16 mouse cellular contexts compared by ENCODE assay signal in genomic region chr3:122512725-122513375, GRCm38 (mm10).
A peak's percentile ranks its signal among the peaks of the same experiment; 100 is the strongest.
DNase-seq lines count a peak whose midpoint lies in the region; ATAC-seq and TF ChIP-seq lines count a peak whose summit lies in the region.
"Had no signal": no experiment of that assay in that cellular context is flagged by ENCODE, and none has a peak within 500 bp of the region (broad histone marks: within the 10 kb centered on the region; RNA-seq: fewer than 3 reads in every experiment).

No protein-coding gene starts in this region.

- H3K27me3 ChIP-seq in kidney, embryonic 16.5 days (ENCODE audit: insufficient read depth, low read length), result no peaks in the 10 kb centered on the region
- no peaks in the 10 kb centered on the region for H3K27me3 ChIP-seq in intestine, embryonic 16.5 days (replicated peaks; ENCODE audit: control insufficient read depth, insufficient read depth, low read length)
- H3K27me3 ChIP-seq in small intestine, adult 2 months (ENCODE audit: control insufficient read depth, insufficient read depth, low read length), result no peaks in the 10 kb centered on the region
- H3K27me3 ChIP-seq: hindbrain, embryonic 13.5 days had no signal

- no peaks in the 10 kb centered on the region for H3K36me3 ChIP-seq in kidney, embryonic 16.5 days (ENCODE audit: insufficient read depth, low read length)
- no peaks in the 10 kb centered on the region for H3K36me3 ChIP-seq in intestine, embryonic 16.5 days (ENCODE audit: control insufficient read depth, insufficient read depth, low read length)
- H3K36me3 ChIP-seq in small intestine, adult 2 months (ENCODE audit: control insufficient read depth, insufficient read depth, low read length), result peaks cover 32% of the 10 kb centered on the region
- H3K36me3 ChIP-seq: hindbrain, embryonic 13.5 days had no signal

- WGBS in kidney, embryonic 16.5 days, result 91% methylated on average over 16 of the region's 16 CpGs
- 73% methylated on average over 16 of the region's 16 CpGs for WGBS in intestine, embryonic 16.5 days
- WGBS in large intestine, adult 2 months, result 36% methylated on average over 16 of the region's 16 CpGs
- 29% methylated on average over 16 of the region's 16 CpGs for WGBS in small intestine, adult 2 months

- no peak overlapping the region for H3K27ac ChIP-seq in kidney, embryonic 16.5 days (ENCODE audit: low read length)
- H3K27ac ChIP-seq in intestine, embryonic 16.5 days (ENCODE audit: low read length), result peak overlapping the region; percentile 97
- H3K27ac ChIP-seq in small intestine, adult 2 months (ENCODE audit: insufficient read depth, low read depth, low read length), result peak overlapping the region; percentile 100
- H3K27ac ChIP-seq: embryonic facial prominence, embryonic 13.5 days; hindbrain, embryonic 13.5 days; left cerebral cortex, adult 2 months; midbrain, embryonic 10.5 days had no signal

- no peak overlapping the region for H3K9ac ChIP-seq in kidney, embryonic 16.5 days (replicated peaks; ENCODE audit: low read length)
- peak overlapping the region; percentile 61 for H3K9ac ChIP-seq in intestine, embryonic 16.5 days (ENCODE audit: low read depth, low read length)
- H3K9ac ChIP-seq: embryonic facial prominence, embryonic 13.5 days; hindbrain, embryonic 13.5 days had no signal

- no peak for ATAC-seq in kidney, embryonic 16.5 days (ENCODE audit: low FRiP score, low TSS enrichment)
- peak; percentile 72 for ATAC-seq in intestine, embryonic 16.5 days
- ATAC-seq in granulocyte monocyte progenitor cell, adult 5-6 weeks (replicated peaks; ENCODE audit: poor library complexity, severe bottlenecking), result no peak
- ATAC-seq in CD4-positive, CD25-positive, alpha-beta regulatory T cell, adult 4 months, result no peak

- H3K4me2 ChIP-seq in kidney, embryonic 16.5 days (replicated peaks; ENCODE audit: low read depth, low read length), result no peak overlapping the region
- peak overlapping the region; percentile 57 for H3K4me2 ChIP-seq in intestine, embryonic 16.5 days (ENCODE audit: low read depth, low read length)
- H3K4me2 ChIP-seq: embryonic facial prominence, embryonic 13.5 days; hindbrain, embryonic 13.5 days had no signal

- no peak overlapping the region for H3K4me3 ChIP-seq in kidney, embryonic 16.5 days (ENCODE audit: low read length)
- peak overlapping the region; percentile 44 for H3K4me3 ChIP-seq in intestine, embryonic 16.5 days (ENCODE audit: low read length)
- peak overlapping the region; percentile 72 for H3K4me3 ChIP-seq in small intestine, adult 2 months (ENCODE audit: low read depth, low read length)
- H3K4me3 ChIP-seq: embryonic facial prominence, embryonic 13.5 days; hindbrain, embryonic 13.5 days; left cerebral cortex, adult 2 months; midbrain, embryonic 10.5 days had no signal

- peak; percentile 61 for DNase-seq in kidney, adult 18-20 months
- peak; percentile 93 for DNase-seq in large intestine, adult 2 months (ENCODE audit: low read depth, low spot score)
- no peak for DNase-seq in frontal cortex, postnatal 36 days (ENCODE audit: low spot score in 2 of 2)
- DNase-seq: B cell, adult 2 months; cerebellum, adult 11-12 months; spleen, adult 18-20 months; thymus, postnatal 4 days had no signal

- peak; percentile 13; the same call in 1 of the 2 replicates for TF ChIP-seq CTCF in small intestine, adult 2 months (IDR thresholded peaks at IDR 0.05; ENCODE audit: extremely low read depth, insufficient read length, insufficient replicate concordance, low read depth, low read length)

- H3K4me1 ChIP-seq in kidney, embryonic 16.5 days (ENCODE audit: insufficient read depth, low read length), result peaks cover 45% of the 10 kb centered on the region
- peaks cover 32% of the 10 kb centered on the region for H3K4me1 ChIP-seq in intestine, embryonic 16.5 days (ENCODE audit: control insufficient read depth, insufficient read depth, low read length)
- H3K4me1 ChIP-seq in small intestine, adult 2 months (ENCODE audit: control insufficient read depth, insufficient read depth, insufficient read length, low read length), result peaks cover 34% of the 10 kb centered on the region

- TF ChIP-seq POLR2A in small intestine, adult 2 months (IDR thresholded peaks at IDR 0.05; ENCODE audit: low read depth, low read length), result peak; percentile 19; the same call in 1 of the 2 replicates

- H3K9me3 ChIP-seq in kidney, embryonic 16.5 days (ENCODE audit: low read length), result no peaks in the 10 kb centered on the region
- H3K9me3 ChIP-seq in intestine, embryonic 16.5 days (ENCODE audit: control insufficient read depth, low read length), result no peaks in the 10 kb centered on the region
- H3K9me3 ChIP-seq: embryonic facial prominence, embryonic 13.5 days; hindbrain, embryonic 13.5 days; midbrain, embryonic 10.5 days had no signal

Comparison
In these comparisons a context has a peak if more than half of its experiments do, and no peak if none do; other contexts are left out.
1. DNase-seq: peak in kidney, adult 18-20 months (single experiment) and large intestine, adult 2 months (single experiment); none in frontal cortex, postnatal 36 days (0 of 2).